Mouse (Mus musculus) G1E (cell line): ENCODE data around the gene Cd34. TPM values are rescaled to one million over a fixed set of nuclear protein-coding genes. Genes with fewer than 3 reads are reported as not detected.
A peak's percentile ranks its signal among the peaks of the same experiment; 100 is the strongest.

Source experiments
- ATAC-seq: 2 replicates; pipeline ENCODE4 v1.8.0; 2016; ENCODE audit warnings: mild to moderate bottlenecking; ENCODE audit not compliant: insufficient number of reproducible peaks, poor library complexity, low FRiP score, severe bottlenecking; ENCODE audit errors: extremely low read depth
- DNase-seq: peaks from one replicate; pipeline ENCODE4 v3.0.0; 2012; ENCODE audit warnings: low spot score
- H3K27me3 ChIP-seq: 2 replicates; pipeline ENCODE4 v1.6.1; 2012; ENCODE audit warnings: mild to moderate bottlenecking, low read length, inconsistent platforms; ENCODE audit not compliant: insufficient read depth
- H3K36me3 ChIP-seq: replicated peaks from 2 replicates; pipeline ENCODE3; 2012; ENCODE audit warnings: mild to moderate bottlenecking, inconsistent platforms
- H3K4me1 ChIP-seq: 2 replicates; pipeline ENCODE4 v1.6.1; 2012; ENCODE audit warnings: low read depth, low read length, inconsistent platforms, mixed read lengths; ENCODE audit not compliant: insufficient read depth
- H3K4me3 ChIP-seq: 2 replicates; pipeline ENCODE4 v1.5.1; 2012; ENCODE audit warnings: low read depth, mild to moderate bottlenecking, inconsistent platforms, low read length, moderate library complexity, mixed read lengths
- H3K9me3 ChIP-seq: replicated peaks from 2 replicates; pipeline ENCODE4 v1.6.1; 2012; ENCODE audit warnings: inconsistent platforms
- CTCF ChIP-seq: IDR thresholded peaks from 2 replicates; pipeline ENCODE4 v1.5.1; 2012; ENCODE audit warnings: low read depth, low read length, inconsistent platforms, mixed read lengths
- GATA1 ChIP-seq: IDR thresholded peaks from 2 replicates; pipeline ENCODE4 v1.6.1; 2012; ENCODE audit warnings: borderline replicate concordance, low read length, inconsistent platforms, mixed read lengths
- GATA2 ChIP-seq: IDR thresholded peaks from 2 replicates; pipeline ENCODE4 v1.6.1; 2012; ENCODE audit warnings: low read depth, low read length, inconsistent platforms, borderline replicate concordance
- POLR2AphosphoS5 ChIP-seq: IDR thresholded peaks from 2 replicates; pipeline ENCODE4 v1.6.1; 2012; ENCODE audit warnings: low read depth, low read length, inconsistent platforms; ENCODE audit not compliant: insufficient replicate concordance
- TAL1 ChIP-seq: conservative IDR thresholded peaks from 2 replicates; pipeline ENCODE4 v1.6.1; 2012; ENCODE audit warnings: low read depth, low read length, inconsistent platforms, mixed read lengths
- polyA plus RNA-seq: library from polyadenylated mRNA; stranded (reverse); fragments of >175 nt; gene quantifications from 2 replicates; pipeline ENCODE4 v1.2.3, GENCODE M21; 2012
- total RNA-seq, 2 experiments: library from RNA; stranded (forward) in 1 of 2; stranded (reverse) in 1 of 2; fragments of 200-1000 nt in 1 of 2; fragments of >200 nt in 1 of 2; fragmentation: Nextera tagmentation in 1 of 2; gene quantifications; 2 replicates each; pipeline ENCODE4 v1.2.3; 2014 to 2017

Gene Cd34
- total and polyA plus RNA-seq, 3 experiments = 0.34 to 0.93 (median 0.45) TPM

- Histone ChIP-seq H3K27me3 (peaks cover 6% of the 10 kb centered on the region; the same call in 1 of the 2 replicates), H3K36me3 (no peaks in the 10 kb centered on the region), H3K4me3 (peak overlapping the region; percentile 85), H3K9me3 (no peaks in the 10 kb centered on the region), H3K4me1 (peaks cover 58% of the 10 kb centered on the region)
- ATAC-seq (peak; percentile 51), DNase-seq (peak; percentile 56)
- TF ChIP-seq CTCF = no peak
- no peak for TF ChIP-seq TAL1
- no peak for TF ChIP-seq GATA2
- TF ChIP-seq POLR2AphosphoS5 = no peak
- no peak for TF ChIP-seq GATA1
Observed at GRCm38 (mm10) chr1:194976517-194977370, 38.1 kb downstream of the Cd34 start.

- DNase-seq (no peak), ATAC-seq (no peak)
- Histone ChIP-seq H3K36me3 (no peaks in the 10 kb centered on the region), H3K4me1 (peaks cover 62% of the 10 kb centered on the region), H3K4me3 (peak overlapping the region; percentile 85), H3K9me3 (no peaks in the 10 kb centered on the region), H3K27me3 (peaks cover 6% of the 10 kb centered on the region; the same call in 1 of the 2 replicates)
- TF ChIP-seq GATA1 (no peak), TAL1 (no peak), GATA2 (no peak), POLR2AphosphoS5 (no peak)
Observed at GRCm38 (mm10) chr1:194977371-194977761, 38.7 kb downstream of the Cd34 start.

- Histone ChIP-seq H3K4me3 (no peak overlapping the region; the same call in 1 of the 2 replicates), H3K27me3 (peaks cover 6% of the 10 kb centered on the region; the same call in 1 of the 2 replicates), H3K9me3 (no peaks in the 10 kb centered on the region), H3K4me1 (peaks cover 69% of the 10 kb centered on the region), H3K36me3 (no peaks in the 10 kb centered on the region)
- TF ChIP-seq GATA2 (no peak), CTCF (no peak), POLR2AphosphoS5 (no peak), GATA1 (no peak), TAL1 (no peak)
- no peak for ATAC-seq
- DNase-seq = no peak
Observed at GRCm38 (mm10) chr1:194977946-194978720, 39.5 kb downstream of the Cd34 start.

GRCm38 (mm10) chr1:194980826-194981435, 42.3 kb downstream of the Cd34 start:
- peaks cover 89% of the 10 kb centered on the region for H3K4me1 ChIP-seq
- H3K4me3 ChIP-seq = no peak overlapping the region
- H3K27me3 ChIP-seq = peaks cover 6% of the 10 kb centered on the region; the same call in 1 of the 2 replicates
- TF ChIP-seq GATA2 = no peak
- TF ChIP-seq POLR2AphosphoS5 = no peak
- no peak for TF ChIP-seq GATA1
- no peak for TF ChIP-seq CTCF
- 0 out of 2 replicates have a peak, but pooled peaks have one; percentile 20 for TF ChIP-seq TAL1
- H3K9me3 ChIP-seq = no peaks in the 10 kb centered on the region
- H3K36me3 ChIP-seq = no peaks in the 10 kb centered on the region
- peak; percentile 51 for ATAC-seq
- peak; percentile 11 for DNase-seq

DNA sequence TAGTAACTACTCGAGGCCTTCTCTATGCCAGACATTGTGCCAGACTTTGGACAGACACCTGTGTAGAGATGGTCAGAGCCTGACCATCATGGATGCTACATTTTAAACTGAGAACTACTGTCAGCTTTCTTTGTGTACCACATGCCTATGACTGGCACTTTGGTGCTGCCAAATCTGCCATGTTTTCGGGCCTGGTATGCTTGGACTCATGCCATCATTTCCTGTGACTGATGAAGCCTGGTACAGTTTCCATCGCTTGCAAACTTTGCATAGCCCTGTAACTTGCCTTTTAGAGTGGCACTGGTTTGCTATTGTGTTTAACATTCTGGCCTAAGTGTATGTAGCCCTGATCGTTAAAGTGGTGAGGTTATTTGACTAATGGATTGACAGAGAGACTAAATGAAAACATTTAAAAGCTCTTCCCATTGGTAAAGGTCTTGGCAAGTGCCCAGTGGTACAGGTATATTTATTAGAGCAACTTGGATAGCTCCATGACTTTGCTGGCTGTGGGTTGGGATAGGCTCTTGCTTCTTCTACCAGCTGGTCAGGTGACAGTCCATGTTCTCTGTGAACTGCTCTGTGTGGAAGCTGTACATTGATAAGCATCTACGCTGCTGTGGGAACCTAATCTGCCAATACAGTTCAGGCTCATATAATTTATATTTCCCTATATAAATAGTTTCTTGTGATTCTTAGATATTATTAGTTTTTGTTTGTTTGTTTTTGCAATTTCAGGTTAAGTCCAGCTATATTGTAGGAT, 44.5 kb downstream of the Cd34 start:
- no peaks in the 10 kb centered on the region for H3K36me3 ChIP-seq
- no peak overlapping the region for H3K4me3 ChIP-seq
- peaks cover 73% of the 10 kb centered on the region for H3K4me1 ChIP-seq
- DNase-seq (no peak), ATAC-seq (peak; percentile 41)
- TF ChIP-seq GATA2 = no peak
- no peak for TF ChIP-seq GATA1
- TF ChIP-seq POLR2AphosphoS5 = no peak
- TF ChIP-seq CTCF = no peak
- TF ChIP-seq TAL1 = no peak
- H3K9me3 ChIP-seq = no peaks in the 10 kb centered on the region
- H3K27me3 ChIP-seq = no peaks in the 10 kb centered on the region
